Mouse (Mus musculus): ENCODE results near the gene Zfhx3. TPM values are rescaled to one million over a fixed set of nuclear protein-coding genes. Genes with fewer than 3 reads are reported as not detected.

The Zfhx3 gene
- polyA plus RNA-seq, 1 experiment, result 17.1 TPM

DNA sequence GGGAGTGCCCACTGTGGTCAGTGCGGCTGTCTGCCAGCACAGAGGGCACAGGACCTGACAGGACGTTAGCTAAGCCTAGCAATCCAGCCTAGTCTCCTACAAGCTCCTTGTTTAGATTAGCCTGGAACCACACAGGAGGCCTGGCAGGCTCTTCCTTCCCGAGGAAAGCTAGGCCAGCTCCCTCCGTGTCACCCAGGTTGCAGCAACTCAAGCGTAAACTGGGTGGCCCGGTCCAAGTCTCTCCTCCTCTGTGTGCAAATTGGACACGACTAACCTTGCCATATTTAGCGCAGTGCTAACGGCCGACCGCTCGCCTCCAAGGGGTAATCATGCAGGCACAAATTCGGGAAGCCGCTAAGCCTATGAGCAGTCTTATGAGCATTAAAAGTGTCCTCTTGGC lies 943.0 kb downstream of the Zfhx3 start:
- no peak overlapping the region for H3K27ac ChIP-seq (ENCODE audit: insufficient read depth, low read depth, low read length)
- H3K4me1 ChIP-seq (ENCODE audit: control insufficient read depth, insufficient read depth, low read length), result peaks cover 15% of the 10 kb centered on the region; the same call in 1 of the 2 replicates
- TF ChIP-seq POLR2A (IDR thresholded peaks at IDR 0.05; ENCODE audit: borderline replicate concordance, low read depth, low read length), result no peak
- no peak for TF ChIP-seq CTCF (IDR thresholded peaks at IDR 0.05; ENCODE audit: low read depth, low read length)
- H3K4me3 ChIP-seq (ENCODE audit: insufficient read depth, low read length), result no peak overlapping the region

GRCm38 (mm10) chr8:108885861-108886260 lies 943.4 kb downstream of the Zfhx3 start:
- no peak for TF ChIP-seq CTCF (IDR thresholded peaks at IDR 0.05; ENCODE audit: low read depth, low read length)
- no peak for TF ChIP-seq POLR2A (IDR thresholded peaks at IDR 0.05; ENCODE audit: borderline replicate concordance, low read depth, low read length)
- no peak overlapping the region for H3K27ac ChIP-seq (ENCODE audit: insufficient read depth, low read depth, low read length)
- peaks cover 15% of the 10 kb centered on the region; the same call in 1 of the 2 replicates for H3K4me1 ChIP-seq (ENCODE audit: control insufficient read depth, insufficient read depth, low read length)
- no peak overlapping the region for H3K4me3 ChIP-seq (ENCODE audit: insufficient read depth, low read length)

DNA sequence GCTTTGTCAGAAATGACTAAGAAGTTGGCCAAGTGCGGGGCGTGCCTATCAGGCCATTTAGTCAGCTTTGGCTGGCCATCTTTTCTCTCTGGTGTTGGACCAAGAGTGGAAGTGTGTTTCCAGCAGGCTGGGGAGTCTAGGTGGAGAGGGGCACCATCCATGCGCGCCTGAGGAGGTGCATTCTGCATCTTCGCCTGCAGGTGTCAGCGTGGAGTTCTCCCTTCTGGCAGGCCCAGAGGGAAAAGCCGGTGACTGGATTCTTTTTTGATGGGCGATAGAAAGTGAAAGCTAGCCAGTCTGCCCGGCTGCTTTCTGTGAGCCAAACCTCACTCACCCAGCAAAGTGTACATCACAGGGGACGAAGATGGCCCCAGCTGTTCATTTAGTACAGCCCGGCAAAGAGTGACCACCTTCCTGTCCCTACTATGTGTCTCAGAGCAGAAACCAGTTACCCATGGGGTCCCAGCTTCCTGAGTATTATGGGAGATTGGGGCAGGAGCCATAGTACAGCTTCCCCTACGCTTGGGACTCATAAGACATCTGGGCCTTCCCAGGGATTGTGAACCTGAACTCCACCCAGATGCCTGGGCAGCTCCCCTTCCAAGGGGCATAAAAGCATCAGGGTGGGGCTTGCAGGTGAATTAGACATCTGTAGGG lies 944.3 kb downstream of the Zfhx3 start:
- Histone ChIP-seq H3K4me1 (ENCODE audit: control insufficient read depth, insufficient read depth, low read length) (peaks cover 15% of the 10 kb centered on the region; the same call in 1 of the 2 replicates), H3K27ac (ENCODE audit: insufficient read depth, low read depth, low read length) (no peak overlapping the region), H3K4me3 (ENCODE audit: insufficient read depth, low read length) (peak overlapping the region; percentile 56)
- TF ChIP-seq POLR2A (IDR thresholded peaks at IDR 0.05; ENCODE audit: borderline replicate concordance, low read depth, low read length) (no peak), CTCF (IDR thresholded peaks at IDR 0.05; ENCODE audit: low read depth, low read length) (peak; percentile 42; the same call in 1 of the 2 replicates)

- Histone ChIP-seq H3K27ac (ENCODE audit: insufficient read depth, low read depth, low read length) (no peak overlapping the region), H3K4me3 (ENCODE audit: insufficient read depth, low read length) (peak overlapping the region; percentile 56), H3K4me1 (ENCODE audit: control insufficient read depth, insufficient read depth, low read length) (peaks cover 10% of the 10 kb centered on the region; the same call in 1 of the 2 replicates)
- TF ChIP-seq CTCF (IDR thresholded peaks at IDR 0.05; ENCODE audit: low read depth, low read length) (no peak), POLR2A (IDR thresholded peaks at IDR 0.05; ENCODE audit: borderline replicate concordance, low read depth, low read length) (no peak)
Measured at GRCm38 (mm10) chr8:108887256-108887615, 944.8 kb downstream of the Zfhx3 start.

DNA sequence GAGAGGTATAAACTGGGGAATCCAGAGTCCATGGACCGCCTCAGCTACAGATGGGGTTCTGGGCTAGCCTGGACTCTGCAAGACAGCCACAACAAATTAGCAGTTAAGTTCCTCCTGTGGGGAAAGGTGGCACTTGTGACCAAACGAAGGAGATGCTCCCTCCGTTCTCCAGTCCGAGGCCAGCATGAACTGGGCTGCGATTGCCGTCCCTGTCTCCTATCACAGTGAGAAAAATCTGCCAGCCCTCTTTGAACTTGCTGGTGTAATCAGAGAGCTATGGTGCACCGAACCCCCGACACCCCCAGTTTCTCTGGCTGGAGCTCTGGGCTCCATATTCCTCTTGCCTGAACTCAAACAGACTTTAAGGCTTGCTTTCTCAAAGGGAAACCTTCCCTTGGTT lies 945.4 kb downstream of the Zfhx3 start:
- Histone ChIP-seq H3K4me1 (ENCODE audit: control insufficient read depth, insufficient read depth, low read length) (peaks cover 5% of the 10 kb centered on the region; the same call in 1 of the 2 replicates), H3K27ac (ENCODE audit: insufficient read depth, low read depth, low read length) (no peak overlapping the region), H3K4me3 (ENCODE audit: insufficient read depth, low read length) (no peak overlapping the region)
- TF ChIP-seq POLR2A (IDR thresholded peaks at IDR 0.05; ENCODE audit: borderline replicate concordance, low read depth, low read length) (no peak), CTCF (IDR thresholded peaks at IDR 0.05; ENCODE audit: low read depth, low read length) (no peak)

GRCm38 (mm10) chr8:108888924-108889323 lies 946.5 kb downstream of the Zfhx3 start:
- TF ChIP-seq POLR2A (IDR thresholded peaks at IDR 0.05; ENCODE audit: borderline replicate concordance, low read depth, low read length) (no peak), CTCF (IDR thresholded peaks at IDR 0.05; ENCODE audit: low read depth, low read length) (no peak)
- H3K4me1 ChIP-seq (ENCODE audit: control insufficient read depth, insufficient read depth, low read length), result peaks cover 2% of the 10 kb centered on the region; the same call in 1 of the 2 replicates
- no peak overlapping the region for H3K27ac ChIP-seq (ENCODE audit: insufficient read depth, low read depth, low read length)
- H3K4me3 ChIP-seq (ENCODE audit: insufficient read depth, low read length), result no peak overlapping the region

DNA sequence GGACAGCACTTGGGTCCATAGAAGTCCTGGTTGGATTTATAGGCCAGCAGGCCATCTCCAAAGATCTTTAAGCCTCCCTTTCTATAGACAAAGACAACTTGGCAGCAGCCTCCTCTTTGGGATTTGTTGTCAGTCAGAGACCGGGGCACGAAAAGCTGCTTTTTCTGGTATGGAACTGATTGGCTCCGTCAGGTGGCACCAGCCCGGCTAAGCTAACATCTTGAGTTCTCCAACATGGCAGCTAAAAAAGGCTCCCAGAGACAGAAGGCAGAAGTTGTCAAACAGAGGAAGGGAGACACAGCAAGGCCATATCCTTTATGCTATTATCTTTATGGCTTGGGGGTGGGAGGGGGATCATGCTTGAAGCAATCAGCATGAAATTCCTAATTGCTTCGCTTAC lies 947.0 kb downstream of the Zfhx3 start:
- TF ChIP-seq POLR2A (IDR thresholded peaks at IDR 0.05; ENCODE audit: borderline replicate concordance, low read depth, low read length) (no peak), CTCF (IDR thresholded peaks at IDR 0.05; ENCODE audit: low read depth, low read length) (no peak)
- H3K4me3 ChIP-seq (ENCODE audit: insufficient read depth, low read length), result no peak overlapping the region
- H3K27ac ChIP-seq (ENCODE audit: insufficient read depth, low read depth, low read length), result no peak overlapping the region

DNA sequence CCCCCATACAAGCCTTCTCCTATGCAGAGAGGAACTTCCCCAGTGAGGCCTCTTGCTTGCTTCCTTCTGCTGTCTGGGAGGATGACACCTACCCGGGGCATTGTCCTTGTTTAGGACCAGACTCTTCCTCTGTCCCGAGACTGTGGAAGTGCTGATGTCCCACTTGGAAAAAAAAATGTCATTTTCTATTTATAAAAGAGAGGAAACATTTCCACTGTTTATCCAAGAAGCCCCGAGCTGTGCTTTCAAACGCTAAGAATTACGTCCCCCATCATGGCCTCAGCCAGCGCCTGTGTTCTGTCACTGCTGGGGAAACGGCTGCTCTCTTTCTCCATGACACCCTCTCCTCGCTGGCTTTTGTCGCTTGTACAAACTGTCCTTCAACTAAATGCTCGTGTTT lies 951.8 kb downstream of the Zfhx3 start:
- Histone ChIP-seq H3K4me1 (ENCODE audit: control insufficient read depth, insufficient read depth, low read length) (peaks cover 21% of the 10 kb centered on the region), H3K27ac (ENCODE audit: insufficient read depth, low read depth, low read length) (no peak overlapping the region), H3K4me3 (ENCODE audit: insufficient read depth, low read length) (no peak overlapping the region)
- TF ChIP-seq POLR2A (IDR thresholded peaks at IDR 0.05; ENCODE audit: borderline replicate concordance, low read depth, low read length) (no peak), CTCF (IDR thresholded peaks at IDR 0.05; ENCODE audit: low read depth, low read length) (no peak)

More for the DNA sequence above, 947.0 kb downstream of the Zfhx3 start:
- H3K4me1 ChIP-seq (ENCODE audit: control insufficient read depth, insufficient read depth, low read length), result peaks cover 6% of the 10 kb centered on the region

- peak overlapping the region; percentile 5; the same call in 1 of the 2 replicates for H3K4me3 ChIP-seq (ENCODE audit: insufficient read depth, low read length)
- no peak overlapping the region for H3K27ac ChIP-seq (ENCODE audit: insufficient read depth, low read depth, low read length)
- peaks cover 21% of the 10 kb centered on the region for H3K4me1 ChIP-seq (ENCODE audit: control insufficient read depth, insufficient read depth, low read length)
- TF ChIP-seq POLR2A (IDR thresholded peaks at IDR 0.05; ENCODE audit: borderline replicate concordance, low read depth, low read length) (no peak), CTCF (IDR thresholded peaks at IDR 0.05; ENCODE audit: low read depth, low read length) (no peak)
Measured at GRCm38 (mm10) chr8:108896468-108897346, 954.3 kb downstream of the Zfhx3 start.
